Mouse (Mus musculus) heart, adult 2 months (tissue): ENCODE data around the gene Laptm5. TPM values are rescaled to one million over a fixed set of nuclear protein-coding genes. Genes with fewer than 3 reads are reported as not detected.

ENCODE experiments used
- DNase-seq, 2 experiments: peaks; one replicate each; pipeline ENCODE4 v3.0.0; 2021
- H3K27ac ChIP-seq: fragments of 200-600 bp; 2 replicates; pipeline ENCODE4 v1.8.1; 2022
- H3K27me3 ChIP-seq: fragments of 200-500 bp; 2 replicates; pipeline ENCODE4 v1.6.1; 2012; ENCODE audit warnings: mild to moderate bottlenecking, low read length, inconsistent platforms, mixed read lengths; ENCODE audit not compliant: control insufficient read depth, insufficient read depth
- H3K36me3 ChIP-seq: fragments of 200-500 bp; 2 replicates; pipeline ENCODE4 v1.6.1; 2012; ENCODE audit warnings: low read length, inconsistent platforms; ENCODE audit not compliant: control insufficient read depth, insufficient read depth
- H3K4me1 ChIP-seq: fragments of 200-500 bp; 2 replicates; pipeline ENCODE4 v1.6.1; 2011; ENCODE audit warnings: low read length; ENCODE audit not compliant: control insufficient read depth, insufficient read depth
- H3K4me3 ChIP-seq: fragments of 200-600 bp; 2 replicates; pipeline ENCODE4 v1.8.1; 2022
- H3K79me2 ChIP-seq: fragments of 200-500 bp; replicated peaks from 2 replicates; pipeline ENCODE4 v1.6.1; 2012; ENCODE audit warnings: mild to moderate bottlenecking, inconsistent platforms, low read length, moderate library complexity, mixed read lengths; ENCODE audit not compliant: control insufficient read depth, insufficient read depth
- H3K9ac ChIP-seq: fragments of 200-500 bp; 2 replicates; pipeline ENCODE4 v1.6.1; 2012; ENCODE audit warnings: low read depth, mild to moderate bottlenecking, control low read depth, inconsistent platforms, low read length, mixed read lengths
- CTCF ChIP-seq: fragments of 200-600 bp; IDR thresholded peaks from 2 replicates; pipeline ENCODE4 v1.8.1; 2022; ENCODE audit warnings: antibody characterized with exemption, mild to moderate bottlenecking, moderate library complexity
- EP300 ChIP-seq: fragments of 200-500 bp; IDR thresholded peaks from 2 replicates; pipeline ENCODE4 v1.6.1; 2011; ENCODE audit warnings: low read depth, low read length, control low read depth; ENCODE audit not compliant: insufficient read depth
- POLR2A ChIP-seq: fragments of 200-500 bp; IDR thresholded peaks from 2 replicates; pipeline ENCODE4 v1.6.1; 2011; ENCODE audit warnings: mild to moderate bottlenecking, low read depth, low read length, control low read depth; ENCODE audit not compliant: insufficient read depth
- WGBS: fragments of 180-500 bp; shearing (Covaris S2); methylation state at CpG from one replicate; pipeline ENCODE4 v1.1.7; 2018; 5-methylcytosine and 5-hydroxymethylcytosine counted together
- intact Hi-C: fragments of 180-260 bp; cut with DNase I; formaldehyde crosslinking; loops from one replicate; pipeline ENCODE4 v1.15.1; 2025
- polyA plus RNA-seq: library from polyadenylated mRNA; depleted of rRNA; stranded (reverse); fragments of >200 nt; gene quantifications from 2 replicates; pipeline ENCODE4 v1.2.3, GENCODE M21; 2012
- total RNA-seq, 2 experiments: library from RNA; stranded (reverse); gene quantifications; 2 replicates each; pipeline ENCODE4 v1.2.3; 2021

The Laptm5 gene
- total and polyA plus RNA-seq, 3 experiments: 15.5 to 59.4 (median 22.8) TPM

GRCm38 (mm10) chr4:130914527-130914926, 1.6 kb downstream of the Laptm5 start:
- intact Hi-C loops: no loop called here
- WGBS: 60% methylated on average over 7 of the region's 7 CpGs
- no peaks in the 10 kb centered on the region for H3K4me1 ChIP-seq
- TF ChIP-seq EP300: no peak
- no peak for TF ChIP-seq CTCF
- no peak for TF ChIP-seq POLR2A
- no peak overlapping the region for H3K27ac ChIP-seq
- H3K79me2 ChIP-seq: no peaks in the 10 kb centered on the region
- DNase-seq: no peak
- H3K27me3 ChIP-seq: no peaks in the 10 kb centered on the region
- no peaks in the 10 kb centered on the region for H3K36me3 ChIP-seq
- H3K4me3 ChIP-seq: no peak overlapping the region
- no peak overlapping the region for H3K9ac ChIP-seq

DNA sequence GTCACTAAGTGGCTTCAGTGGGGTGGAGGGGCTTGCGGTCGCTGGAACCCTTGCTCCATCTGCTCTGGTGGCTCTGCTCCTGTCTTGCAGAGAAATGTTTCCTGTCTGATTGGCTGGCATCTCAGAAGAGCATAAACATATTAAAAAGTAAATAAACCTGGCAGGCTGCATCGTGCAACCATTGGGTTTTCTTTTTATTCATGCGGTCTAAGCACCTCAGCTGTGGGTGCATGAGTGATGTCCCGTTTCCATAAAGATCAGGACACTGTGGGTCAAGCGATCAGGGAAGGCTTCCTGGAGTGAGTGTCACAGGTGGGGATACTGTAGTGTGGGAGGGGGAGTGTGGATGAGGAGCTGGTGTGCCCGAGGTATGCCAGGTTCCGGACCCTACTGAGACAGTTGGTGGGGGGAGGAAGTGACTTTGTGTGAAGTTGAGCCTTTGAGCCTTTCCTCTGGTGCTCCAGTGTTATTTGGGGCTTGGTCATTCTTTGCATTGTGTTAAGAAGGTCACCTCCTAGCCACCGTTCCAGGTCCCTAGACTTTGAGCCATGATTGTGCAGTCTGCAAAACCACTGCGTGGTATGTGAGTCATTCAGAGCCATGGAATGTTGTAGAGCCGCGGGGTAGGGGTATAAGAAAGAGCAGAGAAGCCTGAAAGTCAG, 2.2 kb downstream of the Laptm5 start:
- TF ChIP-seq CTCF (no peak), POLR2A (no peak), EP300 (no peak)
- no peaks in the 10 kb centered on the region for H3K79me2 ChIP-seq
- H3K27me3 ChIP-seq: no peaks in the 10 kb centered on the region
- H3K36me3 ChIP-seq: no peaks in the 10 kb centered on the region
- H3K4me1 ChIP-seq: no peaks in the 10 kb centered on the region
- DNase-seq: no peak
- 55% methylated on average over 12 of the region's 12 CpGs for WGBS
- H3K27ac ChIP-seq: no peak overlapping the region
- H3K9ac ChIP-seq: no peak overlapping the region
- intact Hi-C loops: no loop called here
- no peak overlapping the region for H3K4me3 ChIP-seq

GRCm38 (mm10) chr4:130915668-130916035, 2.7 kb downstream of the Laptm5 start:
- H3K36me3 ChIP-seq: no peaks in the 10 kb centered on the region
- no peak overlapping the region for H3K9ac ChIP-seq
- H3K4me1 ChIP-seq: no peaks in the 10 kb centered on the region
- 67% methylated on average over 7 of the region's 7 CpGs for WGBS
- H3K27ac ChIP-seq: no peak overlapping the region
- TF ChIP-seq CTCF (no peak), EP300 (no peak), POLR2A (no peak)
- H3K27me3 ChIP-seq: no peaks in the 10 kb centered on the region
- intact Hi-C loops: no loop called here
- no peaks in the 10 kb centered on the region for H3K79me2 ChIP-seq
- no peak overlapping the region for H3K4me3 ChIP-seq
- peak in 1 of 2 experiments; percentile 32 for DNase-seq

GRCm38 (mm10) chr4:130916639-130917038, 3.7 kb downstream of the Laptm5 start:
- no peak for DNase-seq
- H3K36me3 ChIP-seq: no peaks in the 10 kb centered on the region
- intact Hi-C loops: no loop called here
- H3K27ac ChIP-seq: no peak overlapping the region
- no peak for TF ChIP-seq EP300
- TF ChIP-seq CTCF: no peak
- no peak for TF ChIP-seq POLR2A
- no peak overlapping the region for H3K4me3 ChIP-seq
- 77% methylated on average over 7 of the region's 7 CpGs for WGBS
- H3K9ac ChIP-seq: no peak overlapping the region
- no peaks in the 10 kb centered on the region for H3K27me3 ChIP-seq
- H3K79me2 ChIP-seq: no peaks in the 10 kb centered on the region
- H3K4me1 ChIP-seq: no peaks in the 10 kb centered on the region

- intact Hi-C loops: no loop called here
- Histone ChIP-seq H3K4me3 (no peak overlapping the region), H3K79me2 (no peaks in the 10 kb centered on the region), H3K9ac (no peak overlapping the region), H3K27ac (no peak overlapping the region), H3K4me1 (no peaks in the 10 kb centered on the region), H3K36me3 (no peaks in the 10 kb centered on the region), H3K27me3 (no peaks in the 10 kb centered on the region)
- TF ChIP-seq POLR2A (no peak), EP300 (no peak), CTCF (no peak)
- WGBS: 69% methylated on average over 4 of the region's 4 CpGs
- peak in 1 of 2 experiments; percentile 28 for DNase-seq
Measured at GRCm38 (mm10) chr4:130917564-130917963, 4.6 kb downstream of the Laptm5 start.

DNA sequence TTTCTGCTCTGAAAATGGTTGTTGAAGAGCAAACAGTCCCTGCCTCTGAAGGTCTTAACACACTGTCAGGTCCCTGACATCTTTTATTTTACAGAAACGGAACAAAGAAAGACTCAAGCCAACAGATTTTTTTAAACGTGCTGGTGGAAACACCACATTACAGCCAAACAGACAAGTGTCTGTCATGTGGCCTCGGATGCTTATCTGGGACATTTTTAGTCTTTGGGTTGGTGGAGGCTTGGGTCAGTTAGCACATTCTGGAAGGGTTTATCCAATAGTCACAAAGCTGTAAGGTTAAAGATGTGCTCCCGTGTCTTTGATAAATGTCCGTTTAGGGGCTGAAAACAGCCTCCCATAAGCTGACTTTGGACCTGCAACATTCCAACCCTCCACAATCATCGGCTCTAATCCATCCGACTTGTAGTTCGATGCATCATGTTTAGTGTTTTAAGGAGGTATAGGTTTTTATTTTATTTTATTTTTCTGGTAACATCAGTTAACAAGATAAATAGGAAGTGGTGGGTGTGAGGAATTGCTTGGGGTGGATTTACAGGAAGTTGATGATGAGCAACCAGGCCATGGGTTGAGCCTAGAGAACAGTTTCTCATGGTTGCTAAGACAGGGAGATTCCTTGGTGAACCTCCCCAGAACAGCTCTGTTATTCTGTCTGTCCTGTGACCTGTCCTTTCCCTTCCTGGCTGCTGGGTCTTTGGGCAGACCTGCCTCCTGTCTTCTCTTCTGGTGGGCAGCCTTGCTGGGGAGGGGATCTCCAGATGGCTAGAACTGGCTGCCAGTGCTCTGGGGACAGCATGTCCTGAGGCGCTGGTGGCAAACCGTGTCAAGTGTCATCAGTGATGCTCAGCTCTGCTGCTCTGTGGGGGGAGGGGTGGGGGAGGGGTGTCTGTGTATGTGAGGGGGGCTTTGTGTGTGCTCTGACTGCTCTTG, 6.2 kb downstream of the Laptm5 start:
- Histone ChIP-seq H3K4me1 (no peaks in the 10 kb centered on the region), H3K4me3 (no peak overlapping the region), H3K36me3 (no peaks in the 10 kb centered on the region), H3K27me3 (no peaks in the 10 kb centered on the region), H3K79me2 (no peaks in the 10 kb centered on the region), H3K9ac (no peak overlapping the region), H3K27ac (no peak overlapping the region)
- DNase-seq: no peak
- TF ChIP-seq EP300: no peak
- no peak for TF ChIP-seq CTCF
- TF ChIP-seq POLR2A: no peak
- WGBS: 58% methylated on average over 10 of the region's 10 CpGs
- intact Hi-C loops: no loop called here
